Mouse (Mus musculus): ENCODE results near the gene Mcoln2.

The Mcoln2 gene

DNA sequence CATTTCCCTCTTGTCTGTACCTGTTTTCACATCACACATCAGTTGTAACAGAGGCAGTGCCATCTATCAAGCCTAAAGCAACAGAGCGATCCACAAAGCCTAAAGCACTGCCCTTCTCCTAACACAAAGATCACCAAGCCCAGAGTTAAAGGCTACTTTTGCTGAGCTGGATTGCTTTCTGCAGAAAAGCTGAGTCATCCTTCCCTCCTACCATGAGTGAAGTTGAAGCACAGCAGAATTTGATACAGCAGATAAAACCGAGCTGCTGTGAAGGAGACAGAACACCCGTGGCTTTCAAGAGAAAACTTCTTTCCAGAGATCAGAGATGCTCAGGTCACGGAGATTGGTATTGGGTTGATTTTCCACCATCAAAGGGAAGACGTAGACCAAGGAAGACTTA, 3.5 kb upstream of the Mcoln2 start:
- DNase-seq (ENCODE audit: low spot score in 2 of 2), result no peak

DNA sequence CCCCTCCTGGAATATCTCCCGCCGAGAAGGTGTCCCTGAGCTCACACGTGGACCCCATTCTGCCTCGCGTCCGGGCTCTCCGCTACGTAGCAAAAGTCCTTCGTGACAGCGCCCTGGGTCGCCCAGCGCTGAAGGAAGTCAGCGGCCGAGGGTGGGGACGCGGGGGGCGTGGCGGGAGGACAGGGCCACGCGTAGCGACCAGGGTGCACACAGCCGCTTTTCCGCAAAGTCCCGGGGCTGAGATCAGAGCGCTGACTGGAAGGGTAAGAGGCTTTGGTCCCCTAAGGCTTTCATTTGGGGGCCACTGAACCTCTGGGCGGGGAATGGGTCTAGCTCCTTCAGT, 396 bp downstream of the Mcoln2 start:
- no peak for DNase-seq (ENCODE audit: low spot score in 2 of 2)

DNA sequence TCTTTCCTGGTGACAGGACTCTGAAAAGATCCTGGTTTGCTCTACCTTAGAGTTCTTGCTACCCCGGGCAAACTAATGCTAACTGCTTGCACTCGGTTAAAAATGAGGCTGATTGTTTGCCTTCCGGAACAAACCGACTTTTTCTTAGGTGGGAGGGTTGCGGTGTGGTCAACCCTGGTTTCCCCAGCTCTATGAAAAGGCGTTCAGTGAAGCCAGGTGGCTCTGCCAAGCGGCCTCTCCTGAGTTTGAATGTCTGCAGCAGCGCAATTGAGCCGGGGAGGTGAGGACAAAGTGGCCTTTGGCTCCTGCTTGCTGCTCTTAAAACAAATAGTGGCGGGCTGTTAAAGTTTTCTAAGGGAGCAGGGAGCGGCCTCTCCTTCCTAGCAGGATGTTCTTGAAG, 927 bp downstream of the Mcoln2 start:
- no peak for DNase-seq (ENCODE audit: low spot score in 2 of 2)

DNA sequence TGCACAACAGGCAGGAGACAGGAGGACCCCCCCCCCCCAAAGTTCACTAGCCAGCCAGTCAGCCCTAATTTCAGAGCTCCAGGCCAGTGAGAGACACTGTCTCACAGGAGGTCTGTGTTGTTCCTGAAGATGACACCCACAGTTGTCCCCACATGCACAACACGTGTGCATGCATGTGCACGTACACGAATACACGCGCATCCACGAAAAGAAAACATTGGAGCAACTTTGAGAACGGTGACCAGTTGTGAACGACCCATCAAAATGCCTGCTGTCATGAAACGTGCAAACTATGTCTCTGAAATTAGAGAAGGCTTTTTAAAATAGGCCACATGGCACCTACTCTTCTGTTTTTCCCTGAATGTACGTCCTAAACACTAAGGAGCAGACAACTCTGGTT, 1.7 kb downstream of the Mcoln2 start:
- no peak for DNase-seq (ENCODE audit: low spot score in 2 of 2)

DNA sequence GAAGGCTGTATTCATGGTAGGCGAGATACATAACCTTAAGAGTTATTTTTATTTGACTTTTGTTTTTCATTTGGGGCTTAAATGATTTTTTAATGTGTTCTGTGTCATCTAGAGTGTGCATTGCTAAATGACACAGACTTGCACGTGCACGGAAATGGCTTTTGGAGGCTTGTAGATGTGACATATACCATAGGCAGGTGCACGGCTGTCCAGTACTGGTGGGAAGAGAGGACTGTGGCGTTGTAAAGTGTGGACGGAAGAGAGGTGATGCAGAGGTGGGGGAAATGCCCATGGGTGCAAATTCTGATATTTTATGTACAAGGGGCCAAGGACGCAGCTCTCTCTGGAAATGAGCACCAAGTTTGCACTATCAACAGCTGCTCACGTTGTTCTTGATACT, 2.1 kb downstream of the Mcoln2 start:
- DNase-seq (ENCODE audit: low spot score in 2 of 2), result no peak

DNA sequence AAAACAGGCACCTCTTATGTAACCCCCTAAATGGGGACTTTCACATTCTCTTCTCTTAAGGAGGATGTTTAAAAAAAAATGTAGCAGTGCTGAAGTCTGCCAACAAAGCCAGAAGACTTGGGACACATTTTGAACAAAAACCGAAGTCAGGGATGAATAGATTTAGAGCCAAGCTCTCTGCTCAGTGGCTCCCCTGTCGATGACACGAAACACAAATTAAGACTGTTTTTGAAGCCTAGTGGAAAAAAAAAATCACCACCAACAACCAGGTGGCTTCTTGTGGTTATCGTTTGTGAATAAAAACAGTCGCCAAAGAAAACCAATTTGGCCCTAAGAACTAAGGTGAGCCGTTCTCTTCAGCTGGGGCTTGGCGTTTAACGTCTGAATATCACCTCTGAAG, 2.7 kb downstream of the Mcoln2 start:
- no peak for DNase-seq (ENCODE audit: low spot score in 2 of 2)

DNA sequence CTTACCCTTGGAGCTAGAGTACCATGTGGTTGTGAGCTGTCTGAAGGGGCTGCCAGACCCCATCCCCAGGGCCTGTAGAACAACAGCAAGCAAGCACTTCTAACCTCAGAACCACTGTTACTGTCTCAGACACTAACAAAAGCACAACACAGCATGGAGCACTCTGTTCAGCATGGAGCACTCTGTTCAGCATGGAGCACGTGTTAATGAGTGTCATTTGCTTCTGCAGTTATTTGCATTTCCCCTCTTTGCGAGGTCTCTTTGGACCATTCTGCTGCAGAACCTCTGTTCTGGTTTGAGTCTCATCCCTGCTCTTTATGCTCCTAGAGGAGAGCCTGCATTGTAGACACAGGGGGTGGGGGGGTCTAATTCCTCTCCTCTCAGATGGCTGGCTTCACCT, 3.3 kb downstream of the Mcoln2 start:
- DNase-seq (ENCODE audit: low spot score in 2 of 2), result no peak

DNA sequence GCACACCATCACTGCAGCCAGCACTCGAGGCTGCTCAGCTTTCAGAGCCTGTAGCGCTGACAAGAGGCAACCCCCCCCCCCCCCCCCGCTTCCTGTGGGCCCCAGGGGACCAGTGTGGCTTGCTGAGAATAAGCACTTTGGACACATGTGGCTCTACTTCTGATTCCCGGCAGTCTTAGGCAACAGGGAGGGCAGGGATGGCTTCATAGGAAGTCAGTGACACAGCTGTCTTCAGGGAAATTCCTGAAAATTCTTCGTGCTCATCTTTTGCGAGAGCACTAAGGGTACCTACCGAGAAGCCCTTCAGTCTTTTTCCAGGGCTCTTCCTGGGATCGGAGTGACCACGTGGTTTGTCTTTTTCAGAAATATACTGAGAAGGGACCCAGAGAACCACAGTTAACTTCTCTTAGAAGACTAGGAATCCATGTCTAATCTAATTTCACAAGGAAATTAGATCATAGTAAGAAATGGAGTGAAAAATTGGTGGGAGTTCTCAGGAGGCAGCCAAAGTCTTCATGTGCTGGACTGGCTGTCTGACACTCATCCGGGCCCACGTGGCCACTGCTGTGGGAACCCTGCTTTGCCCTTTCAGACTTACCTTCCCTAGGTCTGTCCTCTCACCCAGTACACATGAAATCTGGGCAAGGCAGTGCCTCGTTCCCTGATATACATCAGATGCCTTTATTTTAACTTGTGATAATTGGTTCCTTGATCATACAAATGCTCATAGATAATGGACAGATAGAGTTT, 4.4 kb downstream of the Mcoln2 start:
- no peak for DNase-seq (ENCODE audit: low spot score in 2 of 2)

DNA sequence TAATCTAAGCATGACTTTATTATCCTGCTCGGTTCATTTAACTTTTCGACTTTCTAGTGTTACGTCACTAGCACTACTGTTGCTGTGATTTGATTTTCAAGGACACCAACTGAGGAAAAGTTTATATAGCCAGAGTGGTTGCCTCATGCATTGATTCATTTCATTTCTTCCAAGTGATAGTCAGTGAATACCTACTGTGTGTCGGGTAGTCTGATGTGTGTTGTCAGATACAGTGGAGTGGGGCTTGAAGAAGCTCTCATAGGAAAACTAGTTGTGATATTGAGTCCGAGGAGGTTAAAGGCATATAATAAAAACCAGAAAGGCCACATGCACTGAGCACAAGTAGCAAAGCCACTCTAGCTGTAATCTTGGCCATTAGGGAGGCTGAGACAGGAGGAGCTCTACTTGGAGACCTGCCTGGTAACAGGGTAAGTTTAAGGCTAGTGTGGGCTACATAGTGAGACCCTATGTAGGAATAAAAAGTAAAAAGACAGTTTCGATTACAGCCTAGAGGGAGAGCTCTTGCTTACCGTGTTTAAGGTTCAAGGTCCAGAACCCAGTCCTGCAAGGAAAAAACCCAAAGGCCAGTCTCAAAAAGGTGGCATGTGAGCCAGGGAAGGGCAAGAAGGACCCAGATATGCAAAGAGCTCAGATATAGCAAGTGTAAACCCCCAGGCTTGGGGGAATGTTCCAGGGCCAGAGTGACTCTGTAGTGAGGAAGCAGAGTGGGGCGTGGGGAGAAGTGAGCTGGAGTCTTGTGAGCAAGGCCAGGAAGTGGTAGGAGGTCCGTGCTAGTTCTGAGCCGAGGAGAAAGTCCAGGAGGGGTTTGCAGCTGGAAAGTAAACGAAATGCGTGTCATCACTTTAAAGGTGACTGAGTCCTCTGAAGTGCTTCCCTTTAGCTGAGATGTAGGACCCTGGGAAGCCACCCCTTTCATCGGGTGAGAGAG, 6.3 kb downstream of the Mcoln2 start:
- DNase-seq (ENCODE audit: low spot score in 2 of 2), result no peak

DNA sequence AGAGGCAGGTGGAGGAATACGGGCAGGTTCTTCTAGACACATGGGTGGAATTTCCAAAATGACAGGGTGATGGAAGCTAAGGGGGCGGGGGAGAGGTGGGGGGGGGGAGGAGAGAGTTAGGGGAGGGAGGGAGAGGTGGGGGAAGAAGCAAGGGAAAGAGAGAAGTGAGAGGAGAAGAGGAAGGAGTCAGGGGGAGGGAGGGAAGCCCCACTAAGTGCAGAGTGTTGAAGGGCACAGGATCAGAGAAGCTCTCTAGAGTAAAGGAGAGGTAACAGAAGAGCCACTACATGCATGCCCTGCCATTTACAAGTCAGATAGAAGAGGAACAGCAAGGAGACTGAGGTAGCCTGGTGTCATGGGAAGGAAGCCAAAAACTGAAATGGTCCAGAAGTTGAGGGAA, 7.2 kb downstream of the Mcoln2 start:
- DNase-seq (ENCODE audit: low spot score in 2 of 2), result no peak

DNA sequence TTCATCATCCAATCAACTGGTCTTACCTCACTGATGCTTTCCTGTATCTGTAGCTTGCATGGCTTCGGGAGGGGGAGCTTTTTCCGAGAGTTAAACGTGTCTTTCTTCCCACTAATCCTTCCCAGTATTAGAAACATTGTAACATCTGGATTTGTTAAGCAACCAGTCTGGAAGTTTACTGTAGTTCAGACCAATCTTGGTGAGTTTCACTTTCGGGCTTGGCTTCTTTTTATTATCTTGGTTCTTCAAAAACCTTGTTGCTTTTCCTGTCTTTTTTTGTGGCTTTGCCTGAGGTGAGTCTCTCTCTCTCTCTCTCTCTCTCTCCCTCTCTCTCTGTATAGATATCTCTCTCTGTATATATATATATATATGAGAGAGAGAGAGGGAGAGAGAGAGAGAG, 8.4 kb downstream of the Mcoln2 start:
- no peak for DNase-seq (ENCODE audit: low spot score in 2 of 2)

DNA sequence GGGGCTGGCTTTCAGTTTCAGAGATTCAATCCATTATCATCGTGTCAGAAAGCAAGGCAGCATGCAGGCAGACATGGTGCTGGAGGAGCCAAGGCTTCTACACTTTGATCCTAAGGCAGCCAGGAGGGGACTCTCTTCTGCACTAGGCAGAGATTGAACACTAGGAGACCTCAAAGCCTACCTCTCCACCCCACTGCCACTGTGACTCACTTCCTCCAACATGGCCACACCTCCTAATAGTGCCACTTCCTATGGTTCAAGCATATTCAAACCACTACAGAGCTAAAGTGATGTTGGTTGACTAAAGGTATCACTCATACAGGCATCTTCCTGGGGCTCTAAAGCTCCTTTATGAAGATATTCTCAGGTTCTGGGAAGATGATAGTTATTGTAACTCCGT, 9.7 kb downstream of the Mcoln2 start:
- no peak for DNase-seq (ENCODE audit: low spot score in 2 of 2)

DNA sequence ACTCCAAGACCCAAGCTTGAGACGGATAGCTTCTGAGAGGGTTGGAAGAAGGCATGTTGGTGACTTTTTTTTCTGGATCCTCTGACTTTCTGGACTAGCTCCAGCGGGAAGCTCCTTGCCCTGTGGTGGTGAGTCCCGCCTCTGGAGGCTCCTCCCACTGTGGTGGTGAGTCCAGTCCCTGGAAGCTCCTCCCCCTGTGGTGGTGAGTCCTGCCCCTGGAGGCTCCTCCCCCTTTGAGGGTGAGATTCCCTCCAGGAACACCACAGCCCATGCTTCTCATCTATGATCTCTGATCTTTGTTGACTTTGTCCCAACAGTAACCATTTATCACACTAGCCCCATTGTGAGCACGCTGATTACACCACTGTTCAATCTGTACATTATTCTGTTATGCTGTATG, 12.6 kb downstream of the Mcoln2 start:
- no peak for DNase-seq (ENCODE audit: low spot score in 2 of 2)

DNA sequence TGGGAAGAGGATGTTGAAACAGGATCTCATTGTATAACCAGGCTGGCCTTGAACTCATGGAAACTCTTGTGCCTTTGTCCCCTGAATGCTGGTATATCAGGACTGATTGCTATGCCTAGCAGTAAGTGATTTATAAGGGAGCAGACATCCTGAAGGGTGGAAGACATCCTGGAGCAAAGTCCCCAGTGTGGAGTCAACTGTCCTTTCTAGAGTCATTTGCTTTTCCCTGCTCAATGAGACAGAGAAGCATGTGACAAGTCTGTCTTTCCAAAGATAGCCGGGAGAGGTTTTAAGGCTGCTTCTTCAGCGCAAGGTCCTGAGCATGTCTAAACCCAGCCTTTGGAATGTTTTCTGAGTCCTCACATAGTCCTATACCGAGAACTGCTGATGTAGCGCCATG, 19.7 kb downstream of the Mcoln2 start:
- DNase-seq (ENCODE audit: low spot score in 2 of 2), result no peak

DNA sequence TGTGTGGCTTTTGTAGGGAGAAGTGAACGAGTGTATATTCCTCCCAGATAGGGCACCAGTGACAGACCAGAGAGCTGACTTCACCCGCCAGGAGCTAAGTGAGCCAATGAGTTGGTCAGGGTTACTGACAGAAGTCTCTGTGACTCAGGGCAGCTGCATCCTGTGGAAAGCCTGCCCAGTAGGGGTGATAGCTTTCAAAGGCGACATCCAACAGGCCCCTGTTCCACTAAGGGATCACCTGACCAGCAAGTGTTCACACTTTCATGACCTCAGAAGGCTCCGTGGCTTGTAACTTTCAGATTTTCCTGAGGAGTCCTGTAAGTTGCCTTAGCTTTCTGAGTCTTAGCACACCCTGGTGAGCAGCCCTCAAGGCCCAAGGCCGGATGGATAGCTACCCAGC, 23.4 kb downstream of the Mcoln2 start:
- no peak for DNase-seq (ENCODE audit: low spot score in 2 of 2)

DNA sequence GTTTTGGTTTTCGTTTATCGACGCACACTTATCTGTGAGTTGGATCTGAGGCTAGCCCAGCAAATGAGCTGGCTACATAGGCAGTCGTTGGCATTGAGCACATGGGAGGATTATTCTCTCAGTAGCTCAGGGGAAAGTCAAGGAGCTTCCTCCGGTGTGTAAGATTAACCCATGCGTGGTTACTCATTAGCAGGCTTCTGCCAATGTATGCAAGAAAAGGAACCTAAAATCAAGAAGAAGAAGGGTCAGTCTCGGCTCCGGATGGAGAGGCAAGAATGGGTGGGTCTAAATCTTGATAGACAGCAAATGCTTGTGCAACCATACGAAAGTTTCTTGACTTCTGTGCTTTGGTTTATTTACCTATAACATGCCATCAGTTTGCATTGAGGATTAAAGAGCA, 24.6 kb downstream of the Mcoln2 start:
- DNase-seq (ENCODE audit: low spot score in 2 of 2), result no peak

DNA sequence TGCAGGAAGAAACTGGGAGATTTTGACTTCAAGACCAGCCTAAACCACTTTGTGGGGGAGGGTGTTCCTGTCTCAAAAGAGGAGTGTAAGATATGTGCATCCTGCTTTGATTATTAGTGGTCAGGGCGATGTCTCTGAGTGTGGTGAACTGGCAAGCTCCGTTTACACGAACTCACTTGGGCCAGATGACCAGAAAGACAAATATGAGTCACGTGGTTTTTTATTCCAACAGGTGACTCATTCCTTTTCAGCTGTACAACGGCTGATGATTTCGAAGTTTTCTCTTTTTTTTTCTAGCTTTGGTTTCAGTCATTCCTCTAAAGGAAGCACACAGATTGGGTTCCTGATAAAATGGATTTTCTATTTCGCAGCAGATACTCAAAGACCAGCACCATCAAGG, 27.7 kb downstream of the Mcoln2 start:
- no peak for DNase-seq (ENCODE audit: low spot score in 2 of 2)

DNA sequence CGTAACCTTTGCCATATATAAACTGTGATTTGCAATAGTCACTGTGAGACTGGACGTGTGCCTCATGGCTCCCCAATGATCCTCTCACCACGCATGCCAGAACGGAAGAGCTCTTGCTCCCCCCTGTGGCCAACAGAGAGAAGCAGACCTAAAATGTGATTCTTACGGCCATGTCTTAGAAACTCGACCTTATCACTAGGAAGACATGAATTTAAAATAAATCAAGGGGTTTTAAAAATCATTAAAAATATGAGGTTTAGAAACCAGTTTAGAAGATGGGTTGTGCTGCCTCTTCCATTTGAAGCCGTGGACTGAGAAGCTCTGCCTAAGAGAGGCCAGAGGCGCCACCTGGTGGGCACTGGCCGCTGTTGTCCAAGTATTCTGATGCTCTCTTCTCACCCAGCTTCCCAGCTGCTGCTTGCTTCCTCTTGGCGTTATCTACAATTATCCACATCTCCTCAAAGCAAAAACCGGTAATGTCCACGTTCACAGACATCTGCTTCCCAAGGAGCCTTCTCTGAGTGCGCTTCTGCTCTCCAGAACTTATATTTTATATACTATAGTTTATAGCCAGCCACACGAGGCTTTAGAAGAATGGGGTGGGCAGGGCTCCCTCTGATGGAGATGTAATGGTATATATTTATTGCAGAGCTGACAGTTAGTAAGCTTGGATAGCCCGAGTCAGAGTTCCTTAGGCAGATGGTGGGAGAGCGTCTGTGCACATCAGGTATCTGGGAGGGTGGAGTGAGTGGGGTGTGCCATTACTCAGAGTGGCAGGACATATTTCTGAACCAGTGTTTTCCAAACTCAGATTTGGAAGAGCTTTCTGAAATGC, 28.3 kb downstream of the Mcoln2 start:
- DNase-seq (ENCODE audit: low spot score in 2 of 2), result peak; percentile 84 to 91

DNA sequence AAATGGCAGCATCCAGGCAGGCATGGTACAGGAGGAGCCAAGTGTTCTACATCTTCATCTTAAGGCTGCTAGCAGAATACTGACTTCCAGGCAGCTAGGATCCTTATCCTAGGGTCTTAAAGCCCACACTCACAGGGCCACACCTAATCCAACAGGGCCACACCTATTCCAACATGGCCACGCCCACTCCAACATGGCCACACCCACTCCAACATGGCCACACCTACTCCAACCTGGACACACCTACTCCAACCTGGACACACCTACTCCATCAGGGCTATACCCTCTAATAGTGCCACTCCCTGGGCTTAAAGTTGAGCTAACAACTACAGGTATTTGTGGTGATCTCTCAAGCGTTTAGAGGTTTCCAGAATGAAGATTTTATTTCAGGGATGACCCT, 30.7 kb downstream of the Mcoln2 start:
- no peak for DNase-seq (ENCODE audit: low spot score in 2 of 2)

DNA sequence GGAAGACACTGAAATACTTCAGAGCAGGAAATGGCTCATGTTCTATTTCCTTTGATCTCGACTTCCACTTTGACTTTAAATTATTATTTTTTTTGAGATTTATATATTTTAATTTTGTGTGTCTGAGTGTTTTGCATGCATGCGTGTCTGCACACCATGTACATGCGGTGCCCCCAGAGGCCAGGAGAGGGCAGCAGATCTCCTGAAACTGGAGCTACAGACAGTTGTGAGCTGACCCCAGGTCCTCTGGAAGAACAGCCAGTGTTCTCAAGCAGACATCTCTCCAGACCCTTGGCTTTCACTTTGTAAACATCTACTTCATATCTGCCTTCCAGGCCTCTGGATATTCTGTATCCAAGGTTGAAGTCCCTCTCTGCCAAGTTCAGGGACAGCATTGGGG, 31.4 kb downstream of the Mcoln2 start:
- peak; percentile 55 to 66 for DNase-seq (ENCODE audit: low spot score in 2 of 2)

DNA sequence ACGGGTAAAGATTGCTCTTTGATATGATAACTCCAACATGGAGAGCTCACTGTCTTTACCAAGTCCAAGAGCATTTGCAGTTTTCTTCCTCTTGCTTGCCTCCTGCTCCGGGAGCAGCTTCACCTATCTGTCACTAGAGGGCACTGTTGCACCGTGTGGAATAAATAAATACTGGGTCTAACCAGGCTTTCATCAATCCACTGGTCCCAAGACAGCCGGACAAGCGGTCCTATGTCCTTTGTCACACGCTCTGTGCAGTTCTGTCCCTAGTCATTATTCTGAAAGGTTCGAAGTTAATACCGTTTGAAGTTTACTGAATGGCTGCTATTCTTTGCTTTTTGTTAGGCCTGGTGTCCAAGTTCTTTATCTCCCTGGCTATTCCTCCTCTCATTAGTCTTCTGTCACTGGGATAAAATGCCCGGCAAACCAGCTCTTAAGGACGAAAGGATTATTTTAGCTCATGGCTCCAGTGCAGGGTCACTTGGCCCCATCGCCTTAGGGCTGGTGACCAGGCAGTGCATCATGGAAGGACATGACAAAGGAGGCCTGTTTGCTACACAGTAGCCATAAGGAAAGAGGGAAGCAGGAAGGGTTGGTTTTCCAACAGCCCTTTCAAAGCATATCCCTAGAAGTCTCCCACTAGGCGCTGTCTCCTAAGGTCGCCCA, 35.5 kb downstream of the Mcoln2 start:
- peak; percentile 79 to 80 for DNase-seq (ENCODE audit: low spot score in 2 of 2)

DNA sequence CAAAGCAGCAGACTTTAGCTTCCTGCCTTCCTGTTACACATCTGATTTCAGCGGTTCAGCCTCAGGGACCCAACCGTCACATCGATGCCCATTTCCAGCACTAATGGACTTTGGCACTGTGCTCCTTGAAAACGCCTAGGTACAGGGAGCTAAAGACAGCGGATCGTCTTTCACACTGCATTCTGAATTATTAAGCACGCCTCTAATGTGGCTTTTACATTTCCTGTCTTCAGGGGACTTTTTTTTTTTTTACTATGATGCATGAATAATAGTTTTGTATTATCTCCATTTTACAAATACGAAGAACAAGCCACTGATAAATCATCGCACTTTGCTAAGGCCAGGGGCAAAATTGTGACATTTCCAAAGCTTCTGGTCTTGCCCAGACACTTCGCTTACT, 36.4 kb downstream of the Mcoln2 start:
- no peak for DNase-seq (ENCODE audit: low spot score in 2 of 2)
